Mouse (Mus musculus) hindbrain, embryonic 14.5 days (tissue): Measurements from ENCODE around the gene Rsph1. TPM values are rescaled to one million over a fixed set of nuclear protein-coding genes. Genes with fewer than 3 reads are reported as not detected.

Source experiments
- ATAC-seq: fragments of 200-750 bp; cut with Nextera tagmentation; 2 replicates; pipeline ENCODE4 v1.8.0; 2017; ENCODE audit warnings: moderate number of reproducible peaks, mild to moderate bottlenecking, moderate TSS enrichment, moderate library complexity; ENCODE audit not compliant: low FRiP score
- DNase-seq: peaks from one replicate; pipeline ENCODE4 v3.0.0-alpha.2; 2015; ENCODE audit warnings: low spot score
- H3K27ac ChIP-seq: fragments of 300-500 bp; sonication (generic); 2 replicates; pipeline ENCODE4 v1.5.1; 2014; ENCODE audit warnings: mild to moderate bottlenecking, moderate library complexity
- H3K27me3 ChIP-seq: fragments of 300-500 bp; sonication (generic); 2 replicates; pipeline ENCODE4 v1.6.1; 2014; ENCODE audit warnings: mild to moderate bottlenecking, low read length, mixed read lengths; ENCODE audit not compliant: control insufficient read depth, insufficient read depth
- H3K36me3 ChIP-seq: fragments of 300-500 bp; sonication (generic); replicated peaks from 2 replicates; pipeline ENCODE4 v1.6.1; 2014; ENCODE audit not compliant: control insufficient read depth, insufficient read depth
- H3K4me1 ChIP-seq: fragments of 300-500 bp; sonication (generic); replicated peaks from 2 replicates; pipeline ENCODE4 v1.6.1; 2014; ENCODE audit warnings: antibody characterized with exemption, low read length, mixed read lengths; ENCODE audit not compliant: control insufficient read depth, insufficient read depth
- H3K4me2 ChIP-seq: fragments of 300-500 bp; sonication (generic); replicated peaks from 2 replicates; pipeline ENCODE4 v1.6.1; 2014; ENCODE audit warnings: mild to moderate bottlenecking, moderate library complexity
- H3K4me3 ChIP-seq: fragments of 300-500 bp; sonication (generic); replicated peaks from 2 replicates; pipeline ENCODE4 v1.5.1; 2014; ENCODE audit warnings: mild to moderate bottlenecking, low read length
- H3K9ac ChIP-seq: fragments of 300-500 bp; sonication (generic); 2 replicates; pipeline ENCODE4 v1.6.1; 2014
- H3K9me3 ChIP-seq: fragments of 300-500 bp; sonication (generic); 2 replicates; pipeline ENCODE4 v1.6.1; 2016; ENCODE audit warnings: low read length; ENCODE audit not compliant: control insufficient read depth
- WGBS: fragments of 180-500 bp; shearing (Covaris S2); extraction: QIAGEN DNeasy Blood & Tissue Kit; methylation state at CpG from one replicate; pipeline ENCODE4 v1.1.7; 2014; 5-methylcytosine and 5-hydroxymethylcytosine counted together
- polyA plus RNA-seq: library from polyadenylated mRNA; unstranded; fragments of >200 nt; fragmentation: Nextera tagmentation; extraction: Ambion mirVana; gene quantifications from 2 replicates; pipeline ENCODE4 v1.2.1, GENCODE M21; 2014

The Rsph1 gene
- polyA plus RNA-seq, 1 experiment from 2014 or later, result 5.0 TPM

DNA sequence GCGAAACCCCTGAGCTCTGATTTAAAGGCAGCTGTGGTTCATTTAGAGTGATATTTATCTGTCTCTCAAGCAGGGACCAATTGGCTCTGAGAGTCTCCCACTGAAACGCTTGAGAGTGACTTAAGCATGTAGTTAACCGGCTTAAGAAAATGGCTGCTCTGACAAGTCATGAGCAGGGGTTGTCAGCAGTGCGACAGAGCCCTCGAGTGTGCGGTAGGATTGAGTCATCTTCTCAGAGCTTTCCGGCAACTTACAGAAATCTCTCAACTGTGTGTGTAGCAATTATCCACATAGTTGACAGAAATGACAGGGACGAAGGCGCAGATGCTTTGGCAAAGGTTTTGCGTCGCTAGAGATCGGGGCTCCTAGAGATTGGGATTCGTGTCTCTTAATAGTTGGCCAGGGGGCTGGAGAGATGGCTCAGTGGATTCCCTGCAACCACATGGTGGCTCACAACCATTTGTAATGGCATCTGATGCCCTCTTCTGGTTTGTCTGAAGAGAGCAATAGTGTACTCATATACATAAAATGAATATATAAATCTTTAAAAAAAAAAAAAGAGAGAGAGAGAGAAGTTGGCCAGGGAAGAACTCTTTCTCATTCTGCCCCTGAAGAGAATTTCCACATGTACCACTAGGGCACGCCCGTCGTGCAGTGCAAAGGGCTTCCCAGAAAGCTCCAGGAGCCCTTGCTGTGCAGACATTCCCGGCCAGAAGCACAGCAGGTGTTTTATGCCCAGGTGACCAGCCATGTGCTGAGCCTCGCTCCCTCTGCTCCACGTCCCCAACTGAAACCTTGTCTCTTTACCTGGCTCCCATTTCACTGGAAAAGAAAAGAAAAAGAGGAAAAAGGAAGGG lies 4.9 kb upstream of the Rsph1 start:
- no peak overlapping the region for H3K9ac ChIP-seq
- no peaks in the 10 kb centered on the region for H3K9me3 ChIP-seq
- peaks cover 13% of the 10 kb centered on the region; the same call in 1 of the 2 replicates for H3K4me1 ChIP-seq
- H3K27me3 ChIP-seq, result no peaks in the 10 kb centered on the region
- whole genome bisulfite sequencing, result 41% methylated on average over 19 of the region's 19 CpGs
- no peaks in the 10 kb centered on the region for H3K36me3 ChIP-seq
- no peak for DNase-seq
- peak overlapping the region; percentile 22; the same call in 1 of the 2 replicates for H3K4me2 ChIP-seq
- H3K27ac ChIP-seq, result no peak overlapping the region
- no peak overlapping the region for H3K4me3 ChIP-seq
- ATAC-seq, result no peak

DNA sequence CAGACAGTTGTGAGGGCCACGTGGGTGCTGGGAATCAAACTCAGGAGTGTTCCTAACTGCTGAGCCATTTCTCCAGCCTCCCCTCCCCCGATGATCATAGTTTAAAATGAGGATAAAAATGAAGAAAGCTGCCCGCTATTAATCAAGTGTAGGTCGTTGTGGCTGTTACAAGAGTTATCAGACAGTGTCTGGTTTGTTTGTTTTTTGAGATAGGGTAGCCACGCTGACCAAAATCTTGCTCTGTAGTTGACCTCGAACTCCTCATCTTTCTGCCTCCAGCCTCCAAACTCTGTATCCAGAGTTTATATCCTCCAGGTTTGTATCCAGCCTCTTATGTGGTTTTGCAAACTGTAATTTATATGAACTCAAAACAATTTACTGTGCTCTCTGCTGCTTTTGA lies 3.1 kb upstream of the Rsph1 start:
- Histone ChIP-seq H3K9me3 (no peaks in the 10 kb centered on the region), H3K4me3 (no peak overlapping the region)
- no peak for ATAC-seq

DNA sequence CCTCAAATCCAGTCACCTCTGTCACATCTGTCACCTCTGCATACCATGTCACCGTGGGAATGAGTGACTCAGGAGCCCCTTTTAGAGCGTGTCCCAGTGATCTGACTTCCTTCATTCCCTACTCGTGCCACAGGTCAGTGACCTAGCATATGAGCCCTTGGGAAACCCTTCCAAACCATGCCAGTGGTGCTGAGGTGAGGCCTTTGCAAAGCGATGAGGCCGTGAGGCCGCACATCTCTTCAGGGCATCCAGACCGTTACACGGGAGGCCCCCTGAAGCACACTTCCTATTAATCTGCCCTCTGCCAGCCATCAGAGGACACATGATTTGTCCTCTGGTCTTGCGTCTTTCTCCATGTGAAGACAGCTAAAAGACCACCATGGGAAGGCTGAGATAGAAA lies 2.4 kb upstream of the Rsph1 start:
- Histone ChIP-seq H3K9me3 (no peaks in the 10 kb centered on the region), H3K4me1 (peaks cover 13% of the 10 kb centered on the region; the same call in 1 of the 2 replicates), H3K4me3 (no peak overlapping the region), H3K4me2 (no peak overlapping the region), H3K27me3 (no peaks in the 10 kb centered on the region), H3K9ac (no peak overlapping the region), H3K36me3 (no peaks in the 10 kb centered on the region), H3K27ac (no peak overlapping the region)
- DNase-seq, result no peak
- no peak for ATAC-seq
- WGBS, result 79% methylated on average over 9 of the region's 9 CpGs

More for the DNA sequence above, 3.1 kb upstream of the Rsph1 start:
- Histone ChIP-seq H3K4me1 (peaks cover 13% of the 10 kb centered on the region; the same call in 1 of the 2 replicates), H3K9ac (no peak overlapping the region), H3K36me3 (no peaks in the 10 kb centered on the region), H3K4me2 (no peak overlapping the region), H3K27me3 (no peaks in the 10 kb centered on the region), H3K27ac (no peak overlapping the region)
- WGBS, result 88% methylated on average over 6 of the region's 6 CpGs
- DNase-seq, result no peak

DNA sequence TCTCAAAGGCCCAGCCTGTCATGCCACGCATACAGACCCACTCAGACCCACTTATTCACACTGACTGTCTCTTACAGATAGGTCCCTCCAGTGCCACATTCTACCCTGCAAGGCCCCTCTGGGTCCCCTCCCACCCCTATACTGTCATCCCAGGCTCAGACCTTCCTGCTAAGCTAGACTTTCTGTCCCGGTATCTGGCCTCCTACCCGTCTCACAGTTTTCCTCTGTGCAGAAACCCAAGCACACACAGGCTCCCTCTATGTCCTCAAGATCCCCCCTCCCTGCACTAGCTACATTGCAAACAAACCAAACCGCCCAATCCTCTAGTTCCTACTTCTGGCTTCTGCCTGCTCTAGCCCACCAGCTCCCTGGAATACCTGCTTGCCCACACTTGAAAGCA lies 748 bp upstream of the Rsph1 start:
- ATAC-seq (no peak), DNase-seq (no peak)
- H3K27me3 ChIP-seq, result no peaks in the 10 kb centered on the region
- H3K4me1 ChIP-seq, result peaks cover 13% of the 10 kb centered on the region; the same call in 1 of the 2 replicates
- H3K4me2 ChIP-seq, result no peak overlapping the region
- no peak overlapping the region for H3K27ac ChIP-seq
- no peaks in the 10 kb centered on the region for H3K9me3 ChIP-seq
- WGBS, result 79% methylated on average over 4 of the region's 4 CpGs
- no peaks in the 10 kb centered on the region for H3K36me3 ChIP-seq
- H3K9ac ChIP-seq, result no peak overlapping the region
- no peak overlapping the region for H3K4me3 ChIP-seq

DNA sequence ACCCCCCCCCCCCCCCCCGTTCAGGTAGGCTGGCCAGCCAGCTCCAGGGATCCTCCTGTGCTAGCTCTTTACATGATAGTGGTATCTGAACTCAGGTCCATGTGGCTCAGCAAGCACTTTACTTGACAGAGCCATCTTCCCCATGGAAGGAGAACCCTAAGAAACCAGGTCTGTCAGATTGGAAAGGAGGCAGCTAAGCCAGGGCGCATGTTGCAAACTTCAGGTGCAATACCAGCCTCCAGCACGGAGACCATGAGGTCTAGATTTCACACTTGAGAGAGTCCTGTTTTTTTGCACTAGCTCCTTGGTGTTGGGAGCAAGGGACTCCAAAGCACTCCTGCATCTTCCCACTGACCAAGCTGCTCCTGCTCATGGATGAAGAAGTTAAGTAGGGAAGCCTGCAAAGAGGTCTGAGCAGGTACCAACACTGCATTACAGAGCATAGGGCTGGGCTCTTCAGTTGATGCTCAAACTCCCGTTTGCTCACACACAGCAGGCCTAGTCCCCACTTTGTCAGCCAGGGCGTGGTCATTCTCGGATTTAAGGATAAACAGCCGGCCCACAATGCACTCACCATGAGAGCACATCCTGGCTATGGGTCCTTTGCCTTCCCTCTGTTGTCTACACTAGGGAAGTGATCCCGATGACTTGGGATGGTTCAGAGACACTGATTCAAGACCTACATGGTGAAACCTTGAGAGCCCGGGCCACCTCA lies 819 bp downstream of the Rsph1 start:
- peaks cover 6% of the 10 kb centered on the region; the same call in 1 of the 2 replicates for H3K4me1 ChIP-seq
- DNase-seq, result no peak
- no peaks in the 10 kb centered on the region for H3K27me3 ChIP-seq
- no peaks in the 10 kb centered on the region for H3K9me3 ChIP-seq
- H3K9ac ChIP-seq, result peak overlapping the region; percentile 34
- H3K4me3 ChIP-seq, result peak overlapping the region; percentile 38
- H3K36me3 ChIP-seq, result no peaks in the 10 kb centered on the region
- no peak overlapping the region for H3K27ac ChIP-seq
- 23% methylated on average over 8 of the region's 9 CpGs for WGBS
- no peak for ATAC-seq
- H3K4me2 ChIP-seq, result peak overlapping the region; percentile 77

GRCm38 (mm10) chr17:31275181-31275580 lies 2.0 kb downstream of the Rsph1 start:
- Histone ChIP-seq H3K27ac (no peak overlapping the region), H3K27me3 (no peaks in the 10 kb centered on the region), H3K9ac (no peak overlapping the region), H3K9me3 (no peaks in the 10 kb centered on the region), H3K4me3 (no peak overlapping the region), H3K36me3 (no peaks in the 10 kb centered on the region), H3K4me2 (no peak overlapping the region), H3K4me1 (peaks cover 6% of the 10 kb centered on the region; the same call in 1 of the 2 replicates)
- 81% methylated on average over 6 of the region's 6 CpGs for WGBS
- no peak for ATAC-seq
- DNase-seq, result no peak

- H3K4me3 ChIP-seq, result no peak overlapping the region
Observed at GRCm38 (mm10) chr17:31273631-31274030, 3.6 kb downstream of the Rsph1 start.

DNA sequence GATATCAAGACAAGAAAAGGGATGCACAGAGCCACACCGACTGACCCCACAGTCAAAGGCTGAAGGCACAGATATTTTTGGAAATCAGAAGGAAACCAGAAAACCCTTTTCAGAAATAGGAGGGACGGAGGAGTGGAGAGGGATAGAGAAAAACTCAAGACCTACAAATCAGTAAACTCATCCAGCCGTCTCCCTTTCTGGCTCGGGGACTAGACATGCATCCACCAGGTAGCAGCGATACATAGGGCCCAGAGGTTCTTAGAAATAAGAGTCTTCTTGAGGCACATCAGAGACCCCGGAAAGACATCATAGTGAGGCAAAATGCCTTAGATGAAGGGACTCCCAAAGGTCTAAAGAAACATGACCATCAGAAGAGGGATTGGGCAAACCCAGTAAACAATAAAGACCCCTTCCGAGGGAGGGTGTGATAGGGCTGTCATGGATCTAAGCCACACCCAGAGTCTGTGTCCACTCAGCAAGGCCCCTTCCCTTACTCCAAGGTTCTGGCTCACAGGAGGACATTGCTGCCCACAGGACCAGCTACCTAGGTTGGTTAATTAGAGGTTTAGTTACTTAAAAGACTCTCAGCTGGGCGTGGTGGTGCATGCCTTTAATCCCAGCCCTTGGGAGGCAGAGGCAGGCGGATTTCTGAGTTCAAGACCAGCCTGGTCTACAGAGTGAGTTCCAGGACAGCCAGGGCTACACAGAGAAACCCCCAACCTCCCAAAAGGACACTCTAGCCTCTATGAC lies 4.6 kb downstream of the Rsph1 start:
- no peak overlapping the region for H3K9ac ChIP-seq
- no peak for DNase-seq
- no peaks in the 10 kb centered on the region for H3K27me3 ChIP-seq
- WGBS, result 87% methylated on average over 9 of the region's 9 CpGs
- no peaks in the 10 kb centered on the region for H3K9me3 ChIP-seq
- no peak overlapping the region for H3K4me2 ChIP-seq
- no peak for ATAC-seq
- peaks cover 3% of the 10 kb centered on the region; the same call in 1 of the 2 replicates for H3K4me1 ChIP-seq
- no peak overlapping the region for H3K4me3 ChIP-seq
- H3K36me3 ChIP-seq, result no peaks in the 10 kb centered on the region
- no peak overlapping the region for H3K27ac ChIP-seq

More at GRCm38 (mm10) chr17:31273631-31274030, 3.6 kb downstream of the Rsph1 start:
- Histone ChIP-seq H3K4me2 (no peak overlapping the region), H3K27ac (no peak overlapping the region), H3K9ac (no peak overlapping the region), H3K9me3 (no peaks in the 10 kb centered on the region), H3K27me3 (no peaks in the 10 kb centered on the region), H3K36me3 (no peaks in the 10 kb centered on the region), H3K4me1 (peaks cover 6% of the 10 kb centered on the region; the same call in 1 of the 2 replicates)
- 90% methylated on average over 8 of the region's 8 CpGs for WGBS
- DNase-seq (no peak), ATAC-seq (no peak)
